17 mouse cellular contexts compared by ENCODE assay signal in genomic region chr6:142612366-142612765, GRCm38 (mm10). TPM values are rescaled to one million over a fixed set of nuclear protein-coding genes. Genes with fewer than 3 reads are reported as not detected.
"Had no signal": no experiment of that assay in that cellular context is flagged by ENCODE, and none has a peak within 500 bp of the region (broad histone marks: within the 10 kb centered on the region; RNA-seq: fewer than 3 reads in every experiment).

No protein-coding gene starts in this region.

- H3K4me2 ChIP-seq: lung, embryonic 15.5 days; midbrain, embryonic 11.5 days; midbrain, embryonic 13.5 days; midbrain, embryonic 15.5 days; neural tube, embryonic 12.5 days; stomach, embryonic 15.5 days had no signal

- ATAC-seq: lung, postnatal 0 days; midbrain, embryonic 13.5 days; midbrain, embryonic 15.5 days had no signal

- H3K9me3 ChIP-seq: lung, embryonic 15.5 days; megakaryocyte, embryonic 14.5 days; midbrain, embryonic 13.5 days; midbrain, embryonic 15.5 days; neural tube, embryonic 12.5 days; stomach, embryonic 15.5 days had no signal

- H3K4me1 ChIP-seq: megakaryocyte, embryonic 14.5 days; midbrain, embryonic 13.5 days; midbrain, embryonic 15.5 days; neural tube, embryonic 12.5 days; stomach, embryonic 15.5 days had no signal

- H3K27me3 ChIP-seq: lung, embryonic 15.5 days; megakaryocyte, embryonic 14.5 days; midbrain, embryonic 13.5 days; midbrain, embryonic 15.5 days; neural tube, embryonic 12.5 days; stomach, embryonic 15.5 days had no signal

- H3K9ac ChIP-seq: lung, embryonic 15.5 days; midbrain, embryonic 13.5 days; midbrain, embryonic 15.5 days; neural tube, embryonic 12.5 days; stomach, embryonic 15.5 days had no signal

- DNase-seq: lung, adult 2 months; lung, postnatal 14 days; lung, postnatal 36 days; right cerebral cortex, postnatal 14 days; thymus, adult 2 months; thymus, postnatal 25 days; thymus, postnatal 4 days had no signal

- H3K36me3 ChIP-seq: lung, embryonic 15.5 days; midbrain, embryonic 13.5 days; midbrain, embryonic 15.5 days; neural tube, embryonic 12.5 days; stomach, embryonic 15.5 days had no signal

- H3K4me3 ChIP-seq: lung, embryonic 15.5 days; megakaryocyte, embryonic 14.5 days; midbrain, embryonic 13.5 days; midbrain, embryonic 15.5 days; neural tube, embryonic 12.5 days; stomach, embryonic 15.5 days had no signal

- H3K27ac ChIP-seq: lung, embryonic 15.5 days; macrophage; midbrain, embryonic 13.5 days; midbrain, embryonic 15.5 days; neural tube, embryonic 12.5 days; stomach, embryonic 15.5 days; stomach, postnatal 0 days had no signal

RNA-seq across cellular contexts. Expression of gene Kcnj8, which starts 41.0 kb away (rescaled TPM):
- polyA plus RNA-seq: macrophage had no signal
